Mouse (Mus musculus) midbrain, embryonic 15.5 days (tissue): ENCODE measurements around the gene Pheta1. TPM values are rescaled to one million over a fixed set of nuclear protein-coding genes. Genes with fewer than 3 reads are reported as not detected.

Experiments used
- microRNA-seq: library from miRNA; unstranded; fragments of <30 nt; microRNA quantifications from one replicate; pipeline ENCODE4, GENCODE M21; 2016
- polyA plus RNA-seq: library from polyadenylated mRNA; unstranded; fragments of >200 nt; fragmentation: Nextera tagmentation; extraction: Ambion mirVana; gene quantifications from 2 replicates; pipeline ENCODE4 v1.2.1, GENCODE M21; 2015

Pheta1 gene
- polyA plus RNA-seq, 1 experiment from 2014 or later = 55.4 TPM

Small RNA genes within 50 kb of the gene (microRNA-seq; reads per million reads assigned to microRNA genes)
- not detected for gene Mir7031

Other genes with a start within 250 kb of the Pheta1 start
- 1.7 and 1.8 TPM in 2 replicates for gene Acad12, start 230.0 kb upstream of the Pheta1 start, polyA plus RNA-seq
- gene Acad10, start 188.5 kb upstream of the Pheta1 start, polyA plus RNA-seq = 1.6 and 1.8 TPM in 2 replicates
- gene Brap, start 188.4 kb upstream of the Pheta1 start, polyA plus RNA-seq = 48.2 and 50.9 TPM in 2 replicates
- gene Atxn2, start 137.6 kb upstream of the Pheta1 start, polyA plus RNA-seq = 107 and 111 TPM in 2 replicates
- 7.7 and 8.2 TPM in 2 replicates for gene Sh2b3, start 11.3 kb upstream of the Pheta1 start, polyA plus RNA-seq
- 24.7 and 27.3 TPM in 2 replicates for gene Cux2, start 201.1 kb downstream of the Pheta1 start, polyA plus RNA-seq